In genomic region chr5:112962166-112962565, GRCm38 (mm10) we compare ENCODE assay signal across 17 mouse cellular contexts. TPM values are rescaled to one million over a fixed set of nuclear protein-coding genes. Genes with fewer than 3 reads are reported as not detected.
"Had no signal": no experiment of that assay in that cellular context is flagged by ENCODE, and none has a peak within 500 bp of the region (broad histone marks: within the 10 kb centered on the region; RNA-seq: fewer than 3 reads in every experiment).

No protein-coding gene starts in this region.

- H3K27ac ChIP-seq: kidney, postnatal 0 days; limb, embryonic 12.5 days; limb, embryonic 15.5 days; liver, embryonic 14.5 days; midbrain, embryonic 10.5 days; midbrain, embryonic 13.5 days; neural tube, embryonic 13.5 days had no signal

- DNase-seq: kidney, adult 2 months; left cerebral cortex, postnatal 4 days; liver, postnatal 0 days; lung, postnatal 36 days; right cerebral cortex, postnatal 25 days; thymus, adult 2 months; thymus, postnatal 14 days; thymus, postnatal 4 days had no signal

- H3K4me1 ChIP-seq: megakaryocyte, embryonic 14.5 days had no signal

- H3K4me3 ChIP-seq: limb, embryonic 12.5 days; limb, embryonic 15.5 days; megakaryocyte, embryonic 14.5 days; midbrain, embryonic 10.5 days; midbrain, embryonic 13.5 days; myocyte; neural tube, embryonic 13.5 days had no signal

RNA-seq across cellular contexts. Expression of gene Grk3, which starts 53.4 kb away (rescaled TPM):
- polyA plus RNA-seq: myocyte had no signal
